Mouse (Mus musculus) MEL (cell line): ENCODE measurements around the gene Zfp365.

Experiments used
- BHLHE40 ChIP-seq: IDR thresholded peaks from 2 replicates; pipeline ENCODE4 v1.6.1; 2012; ENCODE audit warnings: low read depth, mild to moderate bottlenecking, inconsistent platforms, low read length, improper control_type of control experiment, borderline replicate concordance
- CTCF ChIP-seq, 3 experiments: IDR thresholded peaks in 2 of 3; conservative IDR thresholded peaks in 1 of 3; 2 replicates each; pipeline ENCODE4 v1.5.1; 2011 to 2012; ENCODE audit warnings: low read length in 3 of 3, low read depth in 2 of 3, mild to moderate bottlenecking in 2 of 3, improper control_type of control experiment in 1 of 3, inconsistent platforms in 1 of 3, mixed read lengths in 1 of 3, moderate library complexity in 1 of 3; ENCODE audit not compliant: control insufficient read depth in 1 of 3, insufficient read depth in 1 of 3, poor library complexity in 1 of 3, severe bottlenecking in 1 of 3
- EP300 ChIP-seq, 2 experiments: IDR thresholded peaks; 2 replicates each; pipeline ENCODE4 v1.6.1; 2011; ENCODE audit warnings: improper control_type of control experiment in 2 of 2, low read length in 2 of 2, low read depth in 1 of 2, mild to moderate bottlenecking in 1 of 2
- ETS1 ChIP-seq: IDR thresholded peaks from 2 replicates; pipeline ENCODE4 v1.6.1; 2012; ENCODE audit warnings: low read depth, mild to moderate bottlenecking, inconsistent platforms, low read length, improper control_type of control experiment, moderate library complexity
- HCFC1 ChIP-seq: IDR thresholded peaks from 2 replicates; pipeline ENCODE4 v1.6.1; 2012; ENCODE audit warnings: low read depth, mild to moderate bottlenecking, inconsistent platforms, low read length, improper control_type of control experiment, moderate library complexity
- JUND ChIP-seq: IDR thresholded peaks from 2 replicates; pipeline ENCODE4 v1.6.1; 2011; ENCODE audit warnings: low read depth, mild to moderate bottlenecking, improper control_type of control experiment, low read length
- KAT2A ChIP-seq: conservative IDR thresholded peaks from 2 replicates; pipeline ENCODE4 v1.6.1; 2012; ENCODE audit warnings: low read depth, low read length, improper control_type of control experiment, inconsistent platforms
- MAFK ChIP-seq: IDR thresholded peaks from 2 replicates; pipeline ENCODE4 v1.6.1; 2011; ENCODE audit warnings: low read depth, mild to moderate bottlenecking, low read length, improper control_type of control experiment, borderline replicate concordance
- MEF2A ChIP-seq: IDR thresholded peaks from 2 replicates; pipeline ENCODE4 v1.6.1; 2014; ENCODE audit warnings: low read depth, mild to moderate bottlenecking, inconsistent platforms, low read length, improper control_type of control experiment; ENCODE audit not compliant: poor library complexity, insufficient replicate concordance, severe bottlenecking; ENCODE audit errors: extremely low read depth
- NRF1 ChIP-seq: IDR thresholded peaks from 2 replicates; pipeline ENCODE4 v1.6.1; 2014; ENCODE audit warnings: low read depth, mild to moderate bottlenecking, inconsistent platforms, low read length, improper control_type of control experiment, moderate library complexity; ENCODE audit not compliant: poor library complexity, insufficient read depth, severe bottlenecking
- POLR2A ChIP-seq, 2 experiments: IDR thresholded peaks; 2 replicates each; pipeline ENCODE4 v1.6.1; 2011 to 2012; ENCODE audit warnings: low read length in 2 of 2, mild to moderate bottlenecking in 2 of 2, control low read depth in 1 of 2, improper control_type of control experiment in 1 of 2, low read depth in 1 of 2, moderate library complexity in 1 of 2; ENCODE audit not compliant: control insufficient read depth in 1 of 2, insufficient read depth in 1 of 2, poor library complexity in 1 of 2
- POLR2AphosphoS2 ChIP-seq: IDR thresholded peaks from 2 replicates; pipeline ENCODE4 v1.6.1; 2011; ENCODE audit warnings: low read length, improper control_type of control experiment
- SIN3A ChIP-seq: IDR thresholded peaks from 2 replicates; pipeline ENCODE4 v1.6.1; 2012; ENCODE audit warnings: low read length, improper control_type of control experiment, inconsistent platforms
- USF1 ChIP-seq: IDR thresholded peaks from 2 replicates; pipeline ENCODE4 v1.6.1; 2014; ENCODE audit warnings: low read depth, mild to moderate bottlenecking, inconsistent platforms, low read length, improper control_type of control experiment, moderate library complexity

- TF ChIP-seq HCFC1 (no peak), USF1 (no peak), SIN3A (no peak), KAT2A (no peak), CTCF (IDR thresholded peaks at IDR 0.05 in 2 of 3, conservative IDR thresholded peaks at IDR 0.05 in 1 of 3; ENCODE audit: control insufficient read depth in 1 of 3, insufficient read depth in 1 of 3, low read depth in 2 of 3, low read length in 3 of 3, poor library complexity in 1 of 3, severe bottlenecking in 1 of 3) (no peak), MEF2A (no peak), POLR2A (IDR thresholded peaks at IDR 0.05; ENCODE audit: control insufficient read depth in 1 of 2, insufficient read depth in 1 of 2, low read depth in 1 of 2, low read length in 2 of 2, poor library complexity in 1 of 2) (no peak), JUND (no peak), POLR2AphosphoS2 (no peak), BHLHE40 (no peak), EP300 (IDR thresholded peaks at IDR 0.05; ENCODE audit: low read depth in 1 of 2, low read length in 2 of 2) (no peak), MAFK (no peak), ETS1 (no peak), NRF1 (no peak)
Measured at GRCm38 (mm10) chr10:67959982-67960381, 47.5 kb upstream of the Zfp365 start.
